Mouse (Mus musculus) liver, postnatal 0 days (tissue): Measurements from ENCODE around the gene Ntrk3. TPM values are rescaled to one million over a fixed set of nuclear protein-coding genes. Genes with fewer than 3 reads are reported as not detected.

Experiments used
- ATAC-seq: fragments of 200-750 bp; cut with Nextera tagmentation; 2 replicates; pipeline ENCODE4 v1.8.0; 2017; ENCODE audit warnings: mild to moderate bottlenecking, moderate library complexity
- DNase-seq: peaks from one replicate; pipeline ENCODE4 v3.0.0-alpha.2; 2016
- H3K27ac ChIP-seq: fragments of 300-500 bp; sonication (generic); 2 replicates; pipeline ENCODE4 v1.5.1; 2014; ENCODE audit warnings: antibody characterized with exemption, moderate library complexity, mild to moderate bottlenecking, low read depth
- H3K27me3 ChIP-seq: fragments of 300-500 bp; sonication (generic); 2 replicates; pipeline ENCODE4 v1.6.1; 2014; ENCODE audit warnings: low read length, control low read depth, mixed read lengths; ENCODE audit not compliant: insufficient read depth
- H3K36me3 ChIP-seq: fragments of 300-500 bp; sonication (generic); replicated peaks from 2 replicates; pipeline ENCODE4 v1.6.1; 2014; ENCODE audit warnings: mild to moderate bottlenecking, control low read depth, low read length, moderate library complexity, mixed read lengths; ENCODE audit not compliant: insufficient read depth
- H3K4me1 ChIP-seq: fragments of 300-500 bp; sonication (generic); 2 replicates; pipeline ENCODE4 v1.6.1; 2014; ENCODE audit warnings: antibody characterized with exemption, mild to moderate bottlenecking, control low read depth; ENCODE audit not compliant: insufficient read depth
- H3K4me2 ChIP-seq: fragments of 300-500 bp; sonication (generic); 2 replicates; pipeline ENCODE4 v1.6.1; 2014; ENCODE audit warnings: low read depth, mild to moderate bottlenecking, low read length, moderate library complexity, mixed read lengths
- H3K4me3 ChIP-seq: fragments of 300-500 bp; sonication (generic); 2 replicates; pipeline ENCODE4 v1.5.1; 2014; ENCODE audit warnings: low read depth, low read length
- H3K9ac ChIP-seq: fragments of 300-500 bp; sonication (generic); replicated peaks from 2 replicates; pipeline ENCODE4 v1.6.1; 2014; ENCODE audit warnings: mild to moderate bottlenecking, moderate library complexity
- H3K9me3 ChIP-seq: fragments of 300-500 bp; sonication (generic); 2 replicates; pipeline ENCODE4 v1.6.1; 2016; ENCODE audit warnings: mild to moderate bottlenecking, control low read depth, low read length, mixed read lengths
- CTCF ChIP-seq: sonication (generic); IDR thresholded peaks from 2 replicates; pipeline ENCODE4 v1.5.1; 2016; ENCODE audit warnings: antibody characterized with exemption, low read depth
- EP300 ChIP-seq: IDR thresholded peaks from 2 replicates; pipeline ENCODE4 v1.6.1; 2016; ENCODE audit warnings: antibody characterized with exemption, low read depth, mild to moderate bottlenecking
- WGBS: fragments of 180-500 bp; shearing (Covaris S2); extraction: QIAGEN DNeasy Blood & Tissue Kit; methylation state at CpG from one replicate; pipeline ENCODE4 v1.1.7; 2014; ENCODE audit not compliant: insufficient replicate concordance; 5-methylcytosine and 5-hydroxymethylcytosine counted together
- polyA plus RNA-seq: library from polyadenylated mRNA; unstranded; fragments of >200 nt; fragmentation: Nextera tagmentation; extraction: Ambion mirVana; gene quantifications from 2 replicates; pipeline ENCODE4 v1.2.1, GENCODE M21; 2015

Gene Ntrk3
- polyA plus RNA-seq, 1 experiment from 2014 or later, result 0.16 TPM

- no peaks in the 10 kb centered on the region for H3K36me3 ChIP-seq
- no peaks in the 10 kb centered on the region for H3K4me1 ChIP-seq
- WGBS, result 73% methylated on average over 5 of the region's 5 CpGs
- DNase-seq (no peak), ATAC-seq (no peak)
- H3K27me3 ChIP-seq, result no peaks in the 10 kb centered on the region
- H3K9ac ChIP-seq, result no peak overlapping the region
- TF ChIP-seq EP300 (no peak), CTCF (no peak)
- no peak overlapping the region for H3K4me2 ChIP-seq
- no peaks in the 10 kb centered on the region for H3K9me3 ChIP-seq
- H3K27ac ChIP-seq, result no peak overlapping the region
- H3K4me3 ChIP-seq, result no peak overlapping the region
These were observed 327.8 kb downstream of the Ntrk3 start for GRCm38 (mm10) chr7:78409970-78410369.

- no peak overlapping the region for H3K4me2 ChIP-seq
- WGBS, result 73% methylated on average over 5 of the region's 5 CpGs
- no peak overlapping the region for H3K4me3 ChIP-seq
- no peak overlapping the region for H3K27ac ChIP-seq
- H3K9me3 ChIP-seq, result no peaks in the 10 kb centered on the region
- ATAC-seq (no peak), DNase-seq (no peak)
- no peaks in the 10 kb centered on the region for H3K4me1 ChIP-seq
- no peak overlapping the region for H3K9ac ChIP-seq
- no peaks in the 10 kb centered on the region for H3K27me3 ChIP-seq
- no peaks in the 10 kb centered on the region for H3K36me3 ChIP-seq
- TF ChIP-seq EP300 (no peak), CTCF (no peak)
These were observed 331.0 kb downstream of the Ntrk3 start for GRCm38 (mm10) chr7:78406641-78407291.

- no peak overlapping the region for H3K9ac ChIP-seq
- DNase-seq, result no peak
- no peaks in the 10 kb centered on the region for H3K36me3 ChIP-seq
- no peak overlapping the region for H3K4me2 ChIP-seq
- no peak overlapping the region for H3K27ac ChIP-seq
- H3K4me3 ChIP-seq, result no peak overlapping the region
- ATAC-seq, result no peak
- no peaks in the 10 kb centered on the region for H3K27me3 ChIP-seq
- H3K4me1 ChIP-seq, result no peaks in the 10 kb centered on the region
- no peaks in the 10 kb centered on the region for H3K9me3 ChIP-seq
- TF ChIP-seq CTCF (no peak), EP300 (no peak)
- WGBS, result 80% methylated on average over 6 of the region's 6 CpGs
These were observed 333.3 kb downstream of the Ntrk3 start for GRCm38 (mm10) chr7:78404481-78404880.

GRCm38 (mm10) chr7:78402495-78402894 is 335.3 kb downstream of the Ntrk3 start:
- no peak for ATAC-seq
- no peak overlapping the region for H3K9ac ChIP-seq

GRCm38 (mm10) chr7:78400219-78400618 is 337.6 kb downstream of the Ntrk3 start:
- no peak overlapping the region for H3K9ac ChIP-seq
- H3K27me3 ChIP-seq, result no peaks in the 10 kb centered on the region
- H3K4me1 ChIP-seq, result no peaks in the 10 kb centered on the region
- no peaks in the 10 kb centered on the region for H3K9me3 ChIP-seq
- no peak overlapping the region for H3K4me3 ChIP-seq
- H3K27ac ChIP-seq, result no peak overlapping the region
- H3K4me2 ChIP-seq, result no peak overlapping the region
- H3K36me3 ChIP-seq, result no peaks in the 10 kb centered on the region
- no peak for TF ChIP-seq CTCF
- WGBS, result 74% methylated on average over 4 of the region's 4 CpGs
- DNase-seq, result no peak
- no peak for ATAC-seq

More at GRCm38 (mm10) chr7:78402495-78402894, 335.3 kb downstream of the Ntrk3 start:
- no peak overlapping the region for H3K27ac ChIP-seq
- H3K4me2 ChIP-seq, result no peak overlapping the region
- no peaks in the 10 kb centered on the region for H3K36me3 ChIP-seq
- no peak for TF ChIP-seq EP300
- TF ChIP-seq CTCF, result no peak
- DNase-seq, result no peak
- no peaks in the 10 kb centered on the region for H3K9me3 ChIP-seq
- H3K4me3 ChIP-seq, result no peak overlapping the region
- H3K27me3 ChIP-seq, result no peaks in the 10 kb centered on the region
- H3K4me1 ChIP-seq, result no peaks in the 10 kb centered on the region
- WGBS, result 41% methylated on average over 3 of the region's 3 CpGs

- no peak for ATAC-seq
These were observed 339.4 kb downstream of the Ntrk3 start for GRCm38 (mm10) chr7:78398377-78398776.

More at GRCm38 (mm10) chr7:78398377-78398776, 339.4 kb downstream of the Ntrk3 start:
- H3K27ac ChIP-seq, result no peak overlapping the region
- H3K4me3 ChIP-seq, result no peak overlapping the region
- no peaks in the 10 kb centered on the region for H3K9me3 ChIP-seq
- DNase-seq, result no peak
- H3K4me1 ChIP-seq, result no peaks in the 10 kb centered on the region
- H3K4me2 ChIP-seq, result no peak overlapping the region
- TF ChIP-seq CTCF, result no peak
- no peak for TF ChIP-seq EP300
- H3K36me3 ChIP-seq, result no peaks in the 10 kb centered on the region
- no peak overlapping the region for H3K9ac ChIP-seq
- no peaks in the 10 kb centered on the region for H3K27me3 ChIP-seq
